Mouse (Mus musculus): ENCODE measurements at regions not wholly inside any gene's neighbourhood (a gene's known extent, or its start where the extent isn't known, plus 50 kb on each side); places are given as distances from the start of the nearest gene placed in this dataset.

DNA sequence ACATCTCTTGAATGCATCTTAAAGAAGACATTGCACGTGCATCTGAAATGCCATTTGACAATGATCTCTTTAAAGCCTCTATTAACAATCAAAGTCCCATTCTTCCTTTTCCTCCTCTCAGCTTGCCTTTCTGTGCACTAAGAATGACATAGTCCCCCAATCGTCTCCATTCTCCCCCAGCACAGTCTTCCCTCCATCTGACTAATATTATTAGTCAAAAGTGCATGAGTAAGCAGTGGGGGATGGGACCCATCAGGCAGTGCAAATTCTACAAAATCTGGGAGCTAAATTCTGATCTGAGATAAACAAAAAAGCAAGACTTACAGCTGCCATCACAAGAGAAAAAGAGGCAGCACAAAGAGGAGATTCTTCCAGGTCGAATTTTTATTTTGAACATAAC, 475.0 kb downstream of the Efnb2 start:
- TF ChIP-seq CTCF (IDR thresholded peaks at IDR 0.05; ENCODE audit: borderline replicate concordance, extremely low read depth, insufficient read depth, insufficient read length) (no peak), POLR2A (IDR thresholded peaks at IDR 0.05; ENCODE audit: borderline replicate concordance, extremely low read depth, insufficient read depth, insufficient read length, poor library complexity, severe bottlenecking) (no peak)
